Mouse (Mus musculus): ENCODE measurements at regions not wholly inside any gene's neighbourhood (a gene's known extent, or its start where the extent isn't known, plus 50 kb on each side); places are given as distances from the start of the nearest gene placed in this dataset.
"Not testable (repeated sequence)": the region's sequence is repeated elsewhere in the genome, so short reads cannot be mapped to it uniquely, and the experiment has no call there.

GRCm38 (mm10) chr15:53984006-53984405 lies 99.3 kb downstream of the Gm7489 start:
- not testable (repeated sequence) for H3K4me2 ChIP-seq (replicated peaks; ENCODE audit: low read depth); H3K27ac ChIP-seq (ENCODE audit: low read depth, low read length); H3K9ac ChIP-seq (ENCODE audit: low read depth, low read length); H3K4me1 ChIP-seq (replicated peaks; ENCODE audit: control insufficient read depth, insufficient read depth, low read length); ATAC-seq; H3K4me3 ChIP-seq (ENCODE audit: low read depth, low read length); H3K9me3 ChIP-seq (ENCODE audit: control insufficient read depth); H3K27me3 ChIP-seq (replicated peaks; ENCODE audit: control insufficient read depth, insufficient read depth, low read length); H3K36me3 ChIP-seq (ENCODE audit: control insufficient read depth, insufficient read depth)
- 88% methylated on average over 15 of the region's 15 CpGs for WGBS

DNA sequence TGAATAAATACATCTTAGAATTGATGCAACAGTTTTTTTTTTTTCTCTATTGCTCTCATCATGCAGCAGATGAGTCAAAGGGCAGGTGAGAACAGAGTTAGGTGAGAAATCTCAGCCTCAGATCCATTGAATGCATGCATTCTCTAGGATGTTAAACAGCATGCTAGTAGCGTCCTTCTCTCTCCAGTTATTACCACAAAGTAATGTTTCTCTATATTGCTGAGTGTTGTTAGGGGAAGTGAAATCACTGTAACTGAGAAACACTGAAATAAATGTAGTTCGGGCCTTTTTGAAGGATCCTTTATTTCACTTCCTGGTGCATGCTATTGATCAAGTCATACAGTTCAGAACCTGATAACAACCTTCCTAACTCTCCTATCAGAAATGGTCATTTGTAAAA lies 105.2 kb downstream of the Gm7489 start:
- 78% methylated on average over 2 of the region's 2 CpGs for WGBS
- Histone ChIP-seq H3K4me2 (replicated peaks; ENCODE audit: low read depth) (no peak overlapping the region), H3K27ac (ENCODE audit: low read depth, low read length) (no peak overlapping the region), H3K9me3 (ENCODE audit: control insufficient read depth) (no peaks in the 10 kb centered on the region), H3K4me3 (ENCODE audit: low read depth, low read length) (no peak overlapping the region), H3K36me3 (ENCODE audit: control insufficient read depth, insufficient read depth) (no peaks in the 10 kb centered on the region), H3K9ac (ENCODE audit: low read depth, low read length) (no peak overlapping the region), H3K27me3 (replicated peaks; ENCODE audit: control insufficient read depth, insufficient read depth, low read length) (no peaks in the 10 kb centered on the region), H3K4me1 (replicated peaks; ENCODE audit: control insufficient read depth, insufficient read depth, low read length) (no peaks in the 10 kb centered on the region)
- no peak for ATAC-seq
- no peak for TF ChIP-seq CTCF (IDR thresholded peaks at IDR 0.05; ENCODE audit: low read depth)

GRCm38 (mm10) chr15:53995199-53995868 lies 110.6 kb downstream of the Gm7489 start:
- H3K9me3 ChIP-seq (ENCODE audit: control insufficient read depth) = no peaks in the 10 kb centered on the region
- H3K9ac ChIP-seq (ENCODE audit: low read depth, low read length) = no peak overlapping the region
- H3K27me3 ChIP-seq (replicated peaks; ENCODE audit: control insufficient read depth, insufficient read depth, low read length) = no peaks in the 10 kb centered on the region
- no peak overlapping the region for H3K27ac ChIP-seq (ENCODE audit: low read depth, low read length)
- no peak for ATAC-seq
- 69% methylated on average over 2 of the region's 2 CpGs for WGBS
- TF ChIP-seq CTCF (IDR thresholded peaks at IDR 0.05; ENCODE audit: low read depth) = no peak
- H3K36me3 ChIP-seq (ENCODE audit: control insufficient read depth, insufficient read depth) = no peaks in the 10 kb centered on the region
- no peak overlapping the region for H3K4me2 ChIP-seq (replicated peaks; ENCODE audit: low read depth)
- no peaks in the 10 kb centered on the region for H3K4me1 ChIP-seq (replicated peaks; ENCODE audit: control insufficient read depth, insufficient read depth, low read length)
- H3K4me3 ChIP-seq (ENCODE audit: low read depth, low read length) = no peak overlapping the region

DNA sequence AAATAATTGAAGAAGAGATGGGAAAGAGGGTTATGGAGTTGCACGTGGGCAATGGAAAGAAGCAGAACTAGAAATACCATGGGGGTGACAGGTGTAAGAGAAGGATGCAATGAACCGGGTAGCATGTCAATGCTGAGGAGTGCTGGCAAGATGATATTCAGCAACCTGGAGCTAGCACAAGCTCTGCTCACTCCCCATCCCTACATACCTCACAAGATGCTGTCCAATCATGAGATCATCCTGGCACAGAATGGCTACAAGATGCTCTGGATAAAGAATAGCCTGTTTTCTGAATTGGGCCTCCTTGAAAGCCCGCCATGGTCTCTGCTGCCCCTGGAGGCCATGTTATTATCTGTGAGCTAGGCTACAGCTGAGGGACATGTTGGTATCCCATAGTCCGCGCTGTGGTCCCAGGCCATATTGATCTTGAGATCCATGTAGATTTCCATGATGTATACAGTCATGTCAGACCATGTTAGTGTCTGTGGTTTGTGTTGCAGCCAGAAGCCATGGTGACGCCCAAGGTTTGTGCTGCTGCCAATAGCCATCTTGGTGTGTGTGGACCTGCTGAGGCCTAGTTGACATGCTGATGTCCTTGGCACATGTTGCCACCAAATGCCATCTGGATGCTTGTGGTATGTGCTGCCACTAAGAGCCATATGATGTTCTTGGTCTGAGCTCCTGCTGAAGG lies 114.0 kb downstream of the Gm7489 start:
- Histone ChIP-seq H3K27me3 (replicated peaks; ENCODE audit: control insufficient read depth, insufficient read depth, low read length) (no peaks in the 10 kb centered on the region), H3K4me2 (replicated peaks; ENCODE audit: low read depth) (no peak overlapping the region), H3K4me1 (replicated peaks; ENCODE audit: control insufficient read depth, insufficient read depth, low read length) (no peaks in the 10 kb centered on the region), H3K4me3 (ENCODE audit: low read depth, low read length) (no peak overlapping the region), H3K27ac (ENCODE audit: low read depth, low read length) (no peak overlapping the region), H3K36me3 (ENCODE audit: control insufficient read depth, insufficient read depth) (no peaks in the 10 kb centered on the region), H3K9ac (ENCODE audit: low read depth, low read length) (no peak overlapping the region), H3K9me3 (ENCODE audit: control insufficient read depth) (no peaks in the 10 kb centered on the region)
- TF ChIP-seq CTCF (IDR thresholded peaks at IDR 0.05; ENCODE audit: low read depth) = no peak
- 99% methylated on average over 6 of the region's 6 CpGs for WGBS
- no peak for ATAC-seq

DNA sequence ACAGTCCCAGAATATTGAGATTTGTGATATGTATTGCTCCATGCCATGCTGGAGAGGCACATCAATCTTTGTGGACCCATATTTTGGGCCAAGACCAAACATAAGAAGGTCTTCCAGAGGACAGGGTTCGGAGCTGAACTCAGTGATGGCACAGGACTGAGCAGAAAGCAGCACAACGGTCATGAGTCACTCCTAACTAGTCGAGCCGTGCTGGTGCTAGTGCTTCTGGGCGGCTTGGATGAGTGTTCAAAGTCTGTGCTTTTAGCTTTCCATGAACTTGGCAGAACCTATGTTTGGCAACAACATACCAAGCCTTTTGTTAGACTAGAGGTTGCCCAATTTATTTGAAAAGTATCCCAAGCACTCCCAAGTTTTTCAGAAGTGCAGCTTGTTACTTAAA lies 149.1 kb downstream of the Gm7489 start:
- H3K4me3 ChIP-seq (ENCODE audit: low read depth, low read length) = no peak overlapping the region
- no peak for TF ChIP-seq CTCF (IDR thresholded peaks at IDR 0.05; ENCODE audit: low read depth)
- 81% methylated on average over 5 of the region's 5 CpGs for WGBS
- H3K9me3 ChIP-seq (ENCODE audit: control insufficient read depth) = no peaks in the 10 kb centered on the region
- no peak overlapping the region for H3K27ac ChIP-seq (ENCODE audit: low read depth, low read length)
- H3K4me2 ChIP-seq (replicated peaks; ENCODE audit: low read depth) = no peak overlapping the region
- no peaks in the 10 kb centered on the region for H3K27me3 ChIP-seq (replicated peaks; ENCODE audit: control insufficient read depth, insufficient read depth, low read length)
- ATAC-seq = no peak
- no peaks in the 10 kb centered on the region for H3K4me1 ChIP-seq (replicated peaks; ENCODE audit: control insufficient read depth, insufficient read depth, low read length)
- no peaks in the 10 kb centered on the region for H3K36me3 ChIP-seq (ENCODE audit: control insufficient read depth, insufficient read depth)
- H3K9ac ChIP-seq (ENCODE audit: low read depth, low read length) = no peak overlapping the region

DNA sequence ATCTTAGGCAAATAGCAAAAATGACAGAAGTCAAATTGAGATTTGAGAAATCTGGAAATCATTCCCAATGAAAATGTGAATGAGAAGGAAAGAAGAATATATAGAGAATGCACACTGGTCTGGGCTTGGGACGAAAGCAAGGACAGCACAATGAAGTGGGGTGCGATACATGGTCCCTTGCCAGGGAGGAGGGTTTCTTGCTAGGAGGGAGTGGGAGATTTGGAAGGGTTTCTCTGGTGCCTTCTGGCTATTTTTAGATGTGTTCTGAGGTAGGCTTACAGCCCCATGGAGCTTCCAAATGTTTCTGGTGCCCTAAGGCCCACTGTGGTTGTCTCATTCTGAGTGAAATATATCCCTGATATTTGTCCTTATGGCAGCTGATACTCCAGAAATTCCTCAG lies 166.0 kb downstream of the Gm7489 start:
- Histone ChIP-seq H3K4me3 (ENCODE audit: low read depth, low read length) (no peak overlapping the region), H3K27ac (ENCODE audit: low read depth, low read length) (no peak overlapping the region), H3K36me3 (ENCODE audit: control insufficient read depth, insufficient read depth) (no peaks in the 10 kb centered on the region), H3K4me2 (replicated peaks; ENCODE audit: low read depth) (no peak overlapping the region), H3K27me3 (replicated peaks; ENCODE audit: control insufficient read depth, insufficient read depth, low read length) (no peaks in the 10 kb centered on the region), H3K4me1 (replicated peaks; ENCODE audit: control insufficient read depth, insufficient read depth, low read length) (no peaks in the 10 kb centered on the region), H3K9ac (ENCODE audit: low read depth, low read length) (no peak overlapping the region), H3K9me3 (ENCODE audit: control insufficient read depth) (no peaks in the 10 kb centered on the region)
- no peak for ATAC-seq
- TF ChIP-seq CTCF (IDR thresholded peaks at IDR 0.05; ENCODE audit: low read depth) = no peak
- WGBS = 88% methylated on average over 2 of the region's 2 CpGs

Data from intestine, postnatal 0 days (tissue).